Mouse (Mus musculus) layer of hippocampus, postnatal 36 days (tissue): Measurements from ENCODE around the gene Stk39. TPM values are rescaled to one million over a fixed set of nuclear protein-coding genes. Genes with fewer than 3 reads are reported as not detected.

Source experiments
- DNase-seq, 2 experiments: peaks; one replicate each; pipeline ENCODE4 v3.0.0; 2022
- total RNA-seq, 2 experiments: library from RNA; stranded (reverse); gene quantifications; 2 replicates each; pipeline ENCODE4 v1.2.3; 2021

Gene Stk39
- total RNA-seq = 10 to 100 TPM; 65.8 to 68.4 TPM

- DNase-seq = peak in 1 of 2 experiments; percentile 72
These were observed at the start of gene Stk39 for GRCm38 (mm10) chr2:68471759-68472550. Gene Stk39, minus strand, starts transcription at chr2:68472268.

GRCm38 (mm10) chr2:68515409-68515808 is 43.3 kb upstream of the Stk39 start:
- no peak for DNase-seq

DNA sequence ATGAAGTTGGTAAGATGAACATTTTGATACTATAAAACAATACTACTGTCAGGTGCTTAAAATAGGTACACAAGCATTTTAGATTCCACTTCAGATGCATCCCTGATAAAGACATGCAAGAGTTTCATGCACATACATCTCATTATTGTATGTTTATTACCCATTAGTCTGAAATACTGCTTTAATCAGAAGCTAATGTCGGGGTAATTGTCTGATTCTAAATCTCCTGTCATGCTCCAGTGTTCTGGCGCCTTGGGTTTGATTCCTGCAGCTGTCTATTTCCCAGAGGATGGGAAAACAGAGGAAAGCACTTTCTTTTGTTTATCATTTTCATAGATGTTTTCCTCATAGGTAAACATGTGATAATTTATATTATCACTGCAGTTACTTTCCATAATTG is 31.1 kb upstream of the Stk39 start:
- DNase-seq = no peak

DNA sequence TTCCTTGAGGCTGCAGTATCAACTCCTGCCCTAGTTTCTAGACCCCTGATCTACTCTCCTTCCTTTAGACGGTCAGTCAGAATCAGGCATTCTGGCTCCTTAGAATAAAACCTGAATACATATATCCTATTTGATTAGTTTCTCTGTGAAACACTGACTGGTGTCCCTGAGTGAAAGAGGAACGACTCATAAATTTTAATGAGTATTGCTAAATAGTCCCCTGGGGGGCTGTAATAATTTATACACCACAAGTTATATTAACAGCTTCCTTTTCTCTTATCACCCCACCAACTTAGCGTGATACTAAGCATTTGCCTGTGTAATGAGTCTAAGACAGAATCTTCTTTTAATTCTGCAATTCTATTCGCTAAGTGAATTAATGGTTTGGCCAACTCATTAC is 30.7 kb upstream of the Stk39 start:
- no peak for DNase-seq

- DNase-seq = no peak
These were observed 30.2 kb upstream of the Stk39 start for GRCm38 (mm10) chr2:68502236-68502635.

DNA sequence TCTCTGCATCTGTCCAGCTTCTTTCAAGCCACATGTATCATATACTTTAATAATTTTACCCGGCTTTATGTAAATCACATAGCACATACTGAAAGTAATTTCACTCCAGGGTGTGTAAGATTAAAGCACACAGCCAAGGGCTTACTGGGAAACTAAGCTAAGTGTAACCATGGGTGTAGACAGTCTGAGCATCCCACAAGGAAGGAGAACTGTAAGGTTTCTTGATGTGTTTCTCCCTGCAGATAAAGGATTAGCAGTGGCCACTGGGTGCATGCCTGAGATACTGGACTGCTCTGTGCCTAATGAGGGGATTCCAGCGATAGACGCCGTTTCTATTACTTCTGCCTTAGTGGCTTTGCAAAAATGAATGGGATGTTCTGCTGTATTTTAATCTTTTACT is 14.2 kb upstream of the Stk39 start:
- no peak for DNase-seq

GRCm38 (mm10) chr2:68485141-68485540 is 13.1 kb upstream of the Stk39 start:
- DNase-seq = no peak

GRCm38 (mm10) chr2:68482896-68483295 is 10.8 kb upstream of the Stk39 start:
- DNase-seq = no peak

- peak in 1 of 2 experiments; percentile 10 for DNase-seq
These were observed 7.8 kb upstream of the Stk39 start for GRCm38 (mm10) chr2:68479823-68480222.

- DNase-seq = no peak
These were observed 853 bp upstream of the Stk39 start for GRCm38 (mm10) chr2:68472921-68473320.

- DNase-seq = no peak
These were observed 463 bp upstream of the Stk39 start for GRCm38 (mm10) chr2:68472551-68472910.

- DNase-seq = peak; percentile 55 to 68
These were observed 943 bp downstream of the Stk39 start for GRCm38 (mm10) chr2:68470891-68471758.

DNA sequence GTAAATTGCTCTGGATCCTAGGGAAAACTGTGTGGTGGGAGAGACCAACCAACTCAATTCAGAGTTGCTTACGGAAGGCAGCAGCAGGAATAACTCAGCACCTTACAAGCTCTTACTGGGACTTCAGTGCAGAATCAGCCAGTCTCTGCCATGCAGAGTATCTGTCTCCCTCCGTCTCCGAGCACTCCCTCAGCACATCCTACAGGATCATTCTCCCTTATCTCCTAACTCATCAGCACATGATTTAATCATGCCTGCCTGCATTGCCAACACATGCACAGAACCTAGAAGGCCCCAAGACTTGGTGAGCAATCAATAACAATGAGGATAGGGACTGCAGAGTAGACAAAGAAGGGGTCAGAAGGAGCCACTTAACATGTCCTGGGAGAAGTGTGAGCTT is 2.6 kb downstream of the Stk39 start:
- DNase-seq = no peak

GRCm38 (mm10) chr2:68468698-68469097 is 3.4 kb downstream of the Stk39 start:
- DNase-seq = no peak

DNA sequence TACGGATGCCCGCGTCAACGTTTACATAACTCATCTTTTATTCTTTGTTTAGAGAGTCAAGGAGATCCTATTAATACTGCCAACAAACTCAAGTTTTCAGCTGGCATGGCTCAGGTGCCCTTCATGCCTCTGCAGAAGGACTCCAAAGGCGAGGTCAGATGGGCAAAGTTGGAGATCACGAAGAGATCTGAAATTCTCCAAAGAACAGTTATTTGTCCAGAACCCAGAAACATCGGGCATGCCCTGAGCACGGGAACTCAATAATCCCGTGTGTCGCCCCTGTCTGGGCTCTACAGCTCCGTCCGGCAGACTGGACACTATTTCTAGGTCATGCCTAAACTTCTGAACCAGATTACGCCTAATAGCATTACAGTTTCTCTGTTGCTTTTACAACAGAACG is 3.8 kb downstream of the Stk39 start:
- no peak for DNase-seq

GRCm38 (mm10) chr2:68467085-68467978 is 4.7 kb downstream of the Stk39 start:
- DNase-seq = no peak

GRCm38 (mm10) chr2:68466124-68467070 is 5.7 kb downstream of the Stk39 start:
- no peak for DNase-seq

DNA sequence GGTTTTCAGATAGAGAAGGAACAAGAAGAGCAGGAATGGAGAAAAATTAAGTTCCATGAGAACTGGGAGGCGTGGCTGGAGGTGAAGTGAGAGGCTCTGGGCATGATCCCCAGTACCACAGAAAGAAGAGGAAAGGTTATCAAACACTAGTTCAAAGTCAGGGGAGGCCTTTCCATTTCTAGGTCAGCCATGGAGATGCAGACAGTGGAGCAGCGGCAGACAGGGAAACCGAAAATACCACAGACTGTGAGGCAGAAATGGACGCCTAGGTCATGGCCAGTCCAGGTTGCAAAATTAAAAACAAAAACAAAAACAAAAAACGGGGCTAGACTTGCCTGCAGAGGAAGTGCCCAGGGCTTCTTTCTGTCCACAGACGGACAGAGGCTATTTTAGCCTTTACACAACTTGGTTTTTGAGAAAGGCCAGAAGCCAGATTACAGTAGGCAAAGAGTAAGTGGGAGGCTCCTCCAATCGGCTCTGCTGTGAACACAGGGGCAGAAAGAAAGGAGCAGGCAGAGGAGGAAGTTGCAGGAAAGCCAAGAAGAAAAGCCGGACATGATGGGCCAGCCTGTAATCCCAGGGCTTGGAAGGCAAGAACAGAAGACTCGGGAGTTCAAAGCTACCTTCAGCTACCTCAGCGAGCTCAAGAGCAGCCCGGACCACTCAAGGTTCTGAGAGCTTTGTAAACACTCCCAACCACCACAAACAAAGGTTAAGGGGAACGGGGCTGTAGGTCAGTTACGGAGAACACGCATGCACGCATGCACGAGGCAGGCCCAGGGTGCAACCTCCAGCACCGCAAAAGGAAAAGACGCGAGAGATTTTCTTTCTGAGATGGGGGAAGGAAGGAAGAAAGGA is 6.6 kb downstream of the Stk39 start:
- no peak for DNase-seq

DNA sequence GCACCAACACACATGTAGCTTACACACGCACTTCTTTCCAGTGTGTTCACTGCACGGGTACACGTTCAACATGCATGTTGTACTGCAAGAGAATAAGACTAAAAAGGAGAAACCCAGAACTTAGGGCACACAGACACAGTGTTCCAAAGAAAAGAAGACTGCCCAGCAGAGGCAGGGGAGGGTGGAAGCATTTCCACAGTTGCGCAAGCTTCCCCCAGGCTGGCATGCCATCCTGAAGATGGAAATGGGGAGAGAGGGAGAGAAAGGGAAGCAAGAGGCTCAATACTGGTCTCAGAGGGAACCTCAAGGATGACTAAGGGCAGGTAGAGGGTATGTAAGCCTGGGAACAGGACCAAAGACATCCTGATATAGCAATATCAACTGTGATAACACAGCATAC is 7.6 kb downstream of the Stk39 start:
- DNase-seq = no peak

DNA sequence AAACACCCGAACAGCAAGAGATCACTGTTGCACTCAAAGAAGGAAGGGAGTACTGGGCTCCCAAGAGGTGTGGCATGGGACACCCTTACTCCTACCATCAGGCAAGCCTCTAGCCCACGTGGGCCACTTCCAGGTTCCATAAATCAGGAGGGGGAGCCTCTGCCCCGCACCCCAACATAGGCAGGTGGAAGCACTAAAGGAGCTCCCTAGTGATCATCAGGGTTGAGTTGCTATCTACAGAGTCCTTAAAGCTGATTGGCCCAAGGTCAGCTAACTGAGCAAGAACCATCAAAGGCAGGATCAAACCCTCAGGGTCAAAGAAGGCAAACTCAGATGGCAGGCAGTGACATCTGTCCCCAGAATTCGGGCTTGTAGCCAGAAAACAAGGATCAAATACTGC is 8.3 kb downstream of the Stk39 start:
- no peak for DNase-seq
